Mouse (Mus musculus): Measurements from ENCODE around the gene Lmnb2. TPM values are rescaled to one million over a fixed set of nuclear protein-coding genes. Genes with fewer than 3 reads are reported as not detected.

Gene Lmnb2
- 8.0 and 9.1 TPM in 2 replicates for polyA plus RNA-seq (2012; rRNA removed)

DNA sequence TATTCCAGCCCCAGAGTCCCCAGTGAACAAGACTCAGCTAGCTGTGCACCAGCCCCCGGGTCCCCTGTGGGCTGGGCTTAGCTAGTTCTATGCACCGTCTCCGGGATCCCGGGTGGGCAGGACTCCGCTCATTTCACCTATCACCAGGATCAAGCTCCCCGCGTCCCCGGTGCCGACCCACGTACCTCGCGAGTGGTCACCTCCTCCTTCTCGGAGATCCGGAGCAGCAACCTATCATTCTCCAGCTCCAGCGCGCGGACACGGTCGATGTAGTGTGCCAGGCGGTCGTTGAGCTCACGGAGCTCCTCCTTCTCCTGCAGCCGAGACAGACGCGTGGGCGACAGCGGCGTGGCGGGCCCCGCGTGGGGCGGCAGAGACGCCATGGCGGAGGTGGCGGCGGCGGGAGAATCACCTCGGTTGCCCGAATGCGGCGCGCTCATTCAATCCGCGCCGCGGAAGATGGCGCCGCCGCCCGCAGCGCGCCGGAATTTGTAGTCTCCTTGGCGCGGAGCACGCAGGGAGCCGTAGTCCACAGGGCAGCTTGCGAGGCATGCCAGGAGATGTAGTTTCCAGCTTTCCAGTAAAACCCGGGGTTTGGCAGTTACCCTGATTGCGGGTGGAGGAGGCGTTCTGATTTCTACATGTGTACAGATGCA, at the start of gene Lmnb2:
Lmnb2 (minus strand) TSS at position 467 of the 656 bp plus-strand sequence.

DNA sequence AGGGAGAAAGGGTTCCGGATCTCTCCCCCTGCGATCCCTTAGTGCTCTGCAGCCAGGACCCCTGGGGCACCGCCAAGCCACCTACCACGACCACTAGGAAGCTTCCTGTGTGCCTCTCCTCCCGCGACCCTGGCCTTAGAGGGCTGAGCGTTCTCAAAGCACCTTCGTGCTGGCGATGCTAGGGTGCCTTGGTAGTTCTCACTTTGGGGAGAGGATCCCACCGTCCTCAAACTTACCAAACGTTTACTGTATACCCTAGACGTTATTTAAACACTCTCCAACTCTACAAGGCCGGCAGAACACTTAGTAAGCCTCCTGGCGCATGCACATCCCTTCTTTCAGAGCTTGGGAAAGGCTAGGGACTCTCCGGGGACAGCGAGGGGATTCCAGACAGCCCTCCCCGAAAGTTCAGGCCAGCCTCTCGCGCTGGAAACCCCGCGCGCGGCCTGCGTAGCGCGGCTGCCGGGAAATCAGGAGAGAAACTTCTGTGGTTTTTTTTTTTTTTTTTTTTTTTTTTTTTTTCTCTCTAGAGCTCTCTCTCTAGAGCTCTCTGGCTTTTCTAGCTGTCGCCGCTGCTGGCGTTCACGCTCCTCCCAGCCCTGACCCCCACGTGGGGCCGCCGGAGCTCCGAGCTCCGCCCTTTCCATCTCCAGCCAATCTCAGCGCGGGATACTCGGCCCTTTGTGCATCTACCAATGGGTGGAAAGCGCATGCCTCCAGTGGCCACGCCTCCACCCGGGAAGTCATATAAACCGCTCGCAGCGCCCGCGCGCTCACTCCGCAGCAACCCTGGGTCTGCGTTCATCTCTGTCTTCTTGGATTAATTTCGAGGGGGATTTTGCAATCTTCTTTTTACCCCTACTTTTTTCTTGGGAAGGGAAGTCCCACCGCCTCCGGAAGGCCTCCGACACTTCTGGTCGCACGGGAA, 11.5 kb upstream of the Lmnb2 start, which contains the start of gene Gadd45b:
Gadd45b (plus strand) TSS at position 775 of the 928 bp plus-strand sequence.

GRCm38 (mm10) chr10:80900318-80901247, 17.5 kb downstream of the Lmnb2 start, which contains the start of gene Timm13:
Gene Timm13, minus strand, starts transcription at chr10:80900969.

DNA sequence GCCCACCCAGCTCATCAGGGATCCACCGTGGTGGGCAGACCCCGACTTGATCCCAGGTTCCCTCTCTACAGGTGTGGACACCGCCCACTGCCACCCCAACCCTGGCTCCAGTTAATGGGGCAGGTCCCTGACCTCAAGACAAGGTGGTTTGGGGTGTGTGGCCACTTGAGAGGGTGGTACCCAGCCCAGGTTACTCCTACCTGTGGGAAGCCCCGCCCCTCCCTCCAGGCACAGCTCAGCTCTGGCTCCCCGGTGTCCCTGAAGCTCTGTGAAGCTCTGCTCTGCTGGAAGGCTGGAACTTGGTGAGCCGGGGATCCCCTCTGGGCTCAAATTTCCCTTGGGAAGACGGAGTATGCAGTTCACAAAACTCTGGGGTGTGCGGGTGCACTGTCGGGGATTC, 46.5 kb downstream of the Lmnb2 start, which contains the start of gene Tmprss9:
Tmprss9 (plus strand) TSS at position 268 of the 400 bp plus-strand sequence.

DNA sequence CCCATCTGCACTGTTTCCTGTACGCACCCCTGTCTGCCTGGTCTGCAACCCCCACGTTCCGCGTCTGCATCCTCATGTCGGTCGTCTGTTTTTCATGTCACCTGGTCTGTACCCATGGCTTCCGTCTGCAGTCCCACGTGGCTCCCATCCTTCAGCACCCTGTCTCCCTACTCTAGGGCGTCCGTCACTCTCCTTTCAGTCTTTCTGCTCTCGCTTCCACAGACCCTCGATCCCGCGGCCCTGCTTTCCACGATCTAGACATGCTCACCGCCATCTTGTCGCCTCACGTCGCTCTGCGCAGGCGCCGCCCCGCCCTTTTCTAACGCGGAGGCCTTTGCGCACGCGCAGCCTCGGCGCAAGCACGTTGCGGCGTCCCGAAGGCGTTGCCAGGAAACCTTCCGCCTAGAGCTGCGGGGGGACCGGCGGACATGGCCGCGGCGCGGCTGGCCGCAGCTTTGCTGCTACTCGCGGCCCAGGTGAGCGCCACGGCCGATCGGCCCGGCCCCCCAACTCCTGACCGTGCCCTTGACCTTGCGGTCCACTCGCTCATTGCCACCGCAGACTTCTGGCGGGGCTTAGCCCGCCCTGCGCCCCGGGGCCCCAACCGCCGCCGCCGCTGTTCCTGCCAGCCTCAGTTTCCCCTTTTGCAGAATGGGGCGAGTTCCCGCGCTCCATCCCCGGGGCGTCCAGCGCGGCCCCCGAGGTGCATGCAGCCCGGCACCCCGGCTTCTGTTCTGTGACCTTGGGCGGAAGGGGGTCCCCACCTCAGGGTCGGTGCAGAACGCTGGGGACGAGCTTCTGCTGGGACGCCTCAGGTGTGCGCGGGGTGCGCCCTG, 62.9 kb downstream of the Lmnb2 start, which contains the start of the genes Lsm7 and Sppl2b:
Lsm7 (minus strand) TSS at position 297 of the 836 bp plus-strand sequence.
Sppl2b (plus strand) TSS at position 363 of the 836 bp plus-strand sequence.

Other genes starting within 250 kb of the Lmnb2 start
- gene Mknk2, start 240.1 kb downstream of the Lmnb2 start, polyA plus RNA-seq (2012; rRNA removed), result 42.1 and 45.1 TPM in 2 replicates
- 12.3 and 13.5 TPM in 2 replicates for gene Mob3a, start 216.3 kb downstream of the Lmnb2 start, polyA plus RNA-seq (2012; rRNA removed)
- gene Izumo4, start 216.1 kb downstream of the Lmnb2 start, polyA plus RNA-seq (2012; rRNA removed), result 11.0 and 12.1 TPM in 2 replicates
- 26.6 and 31.1 TPM in 2 replicates for gene Ap3d1, start 176.0 kb downstream of the Lmnb2 start, polyA plus RNA-seq (2012; rRNA removed)
- 4.8 and 5.8 TPM in 2 replicates for gene Dot1l, start 163.0 kb downstream of the Lmnb2 start, polyA plus RNA-seq (2012; rRNA removed)
- gene Sf3a2, start 120.0 kb downstream of the Lmnb2 start, polyA plus RNA-seq (2012; rRNA removed), result 18.1 and 20.1 TPM in 2 replicates
- gene Plekhj1, start 119.6 kb downstream of the Lmnb2 start, polyA plus RNA-seq (2012; rRNA removed), result 33.7 and 36.1 TPM in 2 replicates
- gene Amh, start 113.0 kb downstream of the Lmnb2 start, polyA plus RNA-seq (2012; rRNA removed), result 0.19 and 0.23 TPM in 2 replicates
- gene Jsrp1, start 104.7 kb downstream of the Lmnb2 start, polyA plus RNA-seq (2012; rRNA removed), result 0.06 and 0.07 TPM in 2 replicates
- 573 TPM in 2 replicates for gene Oaz1, start 91.6 kb downstream of the Lmnb2 start, polyA plus RNA-seq (2012; rRNA removed)
- gene Lingo3, start 74.2 kb downstream of the Lmnb2 start, polyA plus RNA-seq (2012; rRNA removed), result 0.01 TPM in 1 of 2 replicates, not detected in the other
- gene Lsm7, start 63.0 kb downstream of the Lmnb2 start, polyA plus RNA-seq (2012; rRNA removed), result 121 and 137 TPM in 2 replicates
- gene Sppl2b, start 63.0 kb downstream of the Lmnb2 start, polyA plus RNA-seq (2012; rRNA removed), result 32.6 and 37.7 TPM in 2 replicates
- 0.05 and 0.07 TPM in 2 replicates for gene Tmprss9, start 46.4 kb downstream of the Lmnb2 start, polyA plus RNA-seq (2012; rRNA removed)
- gene Timm13, start 17.3 kb downstream of the Lmnb2 start, polyA plus RNA-seq (2012; rRNA removed), result 94.0 and 114 TPM in 2 replicates
- 15.7 and 16.8 TPM in 2 replicates for gene Gadd45b, start 11.8 kb upstream of the Lmnb2 start, polyA plus RNA-seq (2012; rRNA removed)
- gene Gng7, start 96.7 kb upstream of the Lmnb2 start, polyA plus RNA-seq (2012; rRNA removed), result 0.41 and 0.48 TPM in 2 replicates
- 0.01 TPM in 1 of 2 replicates, not detected in the other for gene Diras1, start 107.4 kb upstream of the Lmnb2 start, polyA plus RNA-seq (2012; rRNA removed)
- 4.0 and 4.1 TPM in 2 replicates for gene Slc39a3, start 119.2 kb upstream of the Lmnb2 start, polyA plus RNA-seq (2012; rRNA removed)
- 45.0 and 50.4 TPM in 2 replicates for gene Sgta, start 141.9 kb upstream of the Lmnb2 start, polyA plus RNA-seq (2012; rRNA removed)
- 12.0 and 13.2 TPM in 2 replicates for gene Thop1, start 151.8 kb upstream of the Lmnb2 start, polyA plus RNA-seq (2012; rRNA removed)
- gene Creb3l3, start 180.6 kb upstream of the Lmnb2 start, polyA plus RNA-seq (2012; rRNA removed), result 78.1 and 87.6 TPM in 2 replicates
- 48.8 and 50.9 TPM in 2 replicates for gene Map2k2, start 187.7 kb upstream of the Lmnb2 start, polyA plus RNA-seq (2012; rRNA removed)
- gene Zbtb7a, start 217.0 kb upstream of the Lmnb2 start, polyA plus RNA-seq (2012; rRNA removed), result 8.5 and 8.6 TPM in 2 replicates
- 10.3 and 12.9 TPM in 2 replicates for gene Pias4, start 249.7 kb upstream of the Lmnb2 start, polyA plus RNA-seq (2012; rRNA removed)